Mouse (Mus musculus): ENCODE measurements around the gene Vti1a.

The Vti1a gene

GRCm38 (mm10) chr19:55585270-55586224, 269.5 kb downstream of the Vti1a start:
- no peak for DNase-seq (ENCODE audit: low spot score in 2 of 2)

DNA sequence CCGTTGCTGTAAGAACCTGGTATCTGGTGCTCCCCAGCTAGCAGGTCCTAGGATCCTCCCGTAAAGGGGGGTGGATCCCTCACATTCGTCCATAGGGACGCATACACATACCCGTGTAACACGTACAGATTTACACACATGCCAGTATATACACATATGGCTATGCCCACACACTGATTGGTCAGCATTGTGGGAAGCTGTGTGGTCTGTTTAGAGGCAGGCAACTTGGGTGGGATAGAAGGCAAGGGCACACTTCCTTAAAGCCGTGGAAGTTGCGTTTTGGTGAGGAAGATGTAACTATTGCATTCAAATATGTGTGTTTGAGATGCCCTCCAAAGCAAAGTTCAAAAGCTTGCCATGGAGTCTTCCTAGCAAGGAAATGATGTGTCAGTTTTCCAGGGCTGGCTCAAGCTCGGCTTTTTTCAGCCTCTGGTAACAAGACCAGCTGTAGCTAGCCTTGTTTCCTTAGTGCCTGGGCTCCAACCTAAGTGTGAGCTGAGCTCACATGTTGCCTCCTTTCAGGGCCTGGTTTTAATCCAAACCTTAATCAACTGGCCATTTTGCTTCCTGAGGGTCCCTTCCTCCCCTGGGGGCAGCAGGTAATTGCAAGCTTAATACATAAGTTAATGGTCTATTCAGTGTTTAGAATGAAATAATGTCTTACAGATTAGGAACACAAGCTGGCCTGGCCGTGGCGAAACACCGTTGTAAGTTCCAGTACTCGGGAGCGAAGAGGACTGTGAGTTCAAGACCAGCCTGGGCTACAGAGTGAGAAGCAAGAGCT, 271.7 kb downstream of the Vti1a start:
- no peak for DNase-seq (ENCODE audit: low spot score in 2 of 2)

GRCm38 (mm10) chr19:55588948-55589896, 273.1 kb downstream of the Vti1a start:
- no peak for DNase-seq (ENCODE audit: low spot score in 2 of 2)

GRCm38 (mm10) chr19:55592876-55593691, 277.0 kb downstream of the Vti1a start:
- no peak for DNase-seq (ENCODE audit: low spot score in 2 of 2)

DNA sequence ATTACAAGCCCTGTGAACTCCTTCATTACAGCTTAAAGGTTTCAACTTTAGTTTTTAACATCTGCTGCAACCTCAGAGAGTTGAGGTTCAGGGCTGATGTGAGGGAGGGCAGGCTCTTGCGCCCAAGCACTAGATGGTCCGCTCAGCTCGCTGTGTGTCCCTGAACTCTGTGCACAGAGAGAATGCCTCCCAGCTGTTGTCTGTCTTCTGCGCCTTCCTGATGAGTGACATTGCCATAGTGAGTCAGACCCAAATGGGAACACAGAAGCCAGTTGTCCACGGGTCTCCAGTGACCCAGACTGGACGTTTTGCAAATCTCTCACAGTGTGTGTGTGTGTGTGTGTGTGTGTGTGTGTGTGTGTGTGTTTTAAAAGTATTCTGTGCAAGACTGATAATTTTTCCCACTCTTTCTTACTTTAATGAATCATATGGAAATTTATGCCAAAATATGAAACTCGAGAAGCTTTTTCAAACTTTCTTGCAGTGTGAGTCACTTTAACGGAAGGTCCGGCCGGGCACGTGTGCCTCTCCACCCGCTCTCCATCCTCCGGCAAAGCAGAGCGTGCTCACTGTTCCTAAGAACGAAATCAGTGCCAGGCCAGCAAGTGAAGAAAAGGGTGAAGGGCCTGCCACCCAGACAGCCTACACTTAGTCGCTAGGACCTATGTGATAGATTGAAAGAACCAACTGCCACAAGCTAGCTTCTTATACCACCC, 277.8 kb downstream of the Vti1a start:
- DNase-seq (ENCODE audit: low spot score in 2 of 2), result no peak

DNA sequence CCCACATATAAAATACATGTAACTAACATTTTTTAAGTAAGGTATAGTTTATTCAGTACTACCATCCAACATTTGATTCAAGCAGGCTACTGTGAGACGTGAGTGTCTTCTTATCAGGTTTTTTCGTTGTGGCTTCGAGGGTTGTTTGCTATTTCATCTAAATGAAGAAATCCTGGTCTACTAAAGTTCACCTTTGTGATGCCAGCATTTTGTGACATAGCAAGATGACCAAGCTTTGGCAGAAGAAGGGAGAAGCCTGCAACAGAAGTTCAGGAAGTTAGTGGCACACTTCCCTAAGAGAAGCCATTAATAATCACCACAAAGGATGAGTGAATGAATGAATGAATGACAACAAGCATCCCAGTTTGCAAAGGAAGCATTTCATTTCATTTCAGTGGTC, 278.4 kb downstream of the Vti1a start:
- DNase-seq (ENCODE audit: low spot score in 2 of 2), result no peak

DNA sequence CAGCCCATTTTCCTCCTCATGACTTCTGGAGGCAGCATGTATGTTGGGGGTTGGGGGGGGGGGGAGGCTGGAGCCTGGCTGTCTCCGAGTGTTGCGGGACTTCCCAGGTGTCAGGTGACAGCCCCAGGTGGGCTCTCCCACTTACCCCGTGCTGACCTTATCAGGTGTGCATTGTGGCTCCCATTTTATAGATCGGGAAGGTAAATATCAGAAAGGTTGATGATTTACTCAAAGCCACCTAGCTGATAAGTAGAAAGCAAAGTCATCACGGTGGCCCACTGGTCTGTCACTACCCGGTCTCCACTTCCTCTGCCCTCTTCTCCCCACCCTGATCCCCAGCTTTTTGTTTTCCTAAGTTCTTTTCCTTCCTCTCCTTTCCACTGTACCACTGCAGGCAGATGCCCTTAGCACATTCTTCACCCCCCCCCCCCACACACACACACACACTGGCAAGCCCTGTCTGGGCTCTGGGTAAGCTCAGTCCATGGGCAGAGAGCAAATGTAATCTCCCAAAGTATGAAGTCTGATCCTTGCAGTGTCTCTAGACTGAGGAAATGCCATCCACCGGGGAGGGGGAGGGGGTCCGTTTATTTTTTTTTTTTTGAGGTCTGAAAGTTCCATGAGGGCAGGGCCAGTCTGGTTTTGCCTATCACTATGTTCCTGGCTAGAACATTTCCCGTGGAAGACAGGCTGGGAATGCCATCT, 280.0 kb downstream of the Vti1a start:
- DNase-seq (ENCODE audit: low spot score in 2 of 2), result no peak

DNA sequence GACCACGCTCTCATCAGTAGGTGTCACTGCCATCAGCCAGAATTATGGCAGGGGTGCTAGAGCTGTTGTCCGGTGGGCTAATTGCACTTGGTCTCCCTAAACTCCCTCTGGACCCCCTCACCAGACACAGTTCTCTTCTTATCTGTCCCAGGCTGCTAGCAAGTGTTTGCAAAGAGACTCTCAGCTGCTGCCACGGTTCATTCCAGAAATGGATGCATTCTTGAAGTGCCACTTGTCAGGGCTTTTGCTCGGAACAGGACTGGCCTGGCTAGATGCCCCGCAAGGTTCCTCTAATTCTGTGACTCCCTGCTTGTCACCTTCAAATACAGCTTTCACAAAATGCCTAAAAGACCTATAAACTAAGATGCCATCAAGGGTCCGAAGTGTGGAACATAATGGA, 280.7 kb downstream of the Vti1a start:
- DNase-seq (ENCODE audit: low spot score in 2 of 2), result no peak

- no peak for DNase-seq (ENCODE audit: low spot score in 2 of 2)
These were observed 281.2 kb downstream of the Vti1a start for GRCm38 (mm10) chr19:55597296-55597695.

GRCm38 (mm10) chr19:55597951-55598350, 281.9 kb downstream of the Vti1a start:
- no peak for DNase-seq (ENCODE audit: low spot score in 2 of 2)

- DNase-seq (ENCODE audit: low spot score in 2 of 2), result no peak
These were observed 283.0 kb downstream of the Vti1a start for GRCm38 (mm10) chr19:55599124-55599523.

DNA sequence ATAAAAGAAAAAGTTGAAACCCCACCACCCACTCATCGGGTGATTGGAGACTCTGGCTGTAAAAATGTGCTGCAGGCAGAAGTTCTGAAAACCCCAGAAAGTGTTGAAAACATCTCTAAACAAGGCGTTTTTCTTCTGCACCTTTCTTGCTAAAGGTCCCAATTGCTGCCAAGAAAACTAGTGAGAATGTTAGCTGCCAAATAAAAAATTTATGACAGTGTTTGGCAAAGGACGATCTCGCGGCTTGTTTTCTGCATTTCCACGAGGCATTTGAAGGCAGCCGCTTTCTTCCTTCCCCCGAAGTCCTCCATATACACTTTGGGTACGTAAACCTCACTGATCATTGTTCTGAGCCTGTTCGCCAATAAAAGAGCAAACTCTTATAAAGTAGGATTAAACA, 291.6 kb downstream of the Vti1a start:
- no peak for DNase-seq (ENCODE audit: low spot score in 2 of 2)

DNA sequence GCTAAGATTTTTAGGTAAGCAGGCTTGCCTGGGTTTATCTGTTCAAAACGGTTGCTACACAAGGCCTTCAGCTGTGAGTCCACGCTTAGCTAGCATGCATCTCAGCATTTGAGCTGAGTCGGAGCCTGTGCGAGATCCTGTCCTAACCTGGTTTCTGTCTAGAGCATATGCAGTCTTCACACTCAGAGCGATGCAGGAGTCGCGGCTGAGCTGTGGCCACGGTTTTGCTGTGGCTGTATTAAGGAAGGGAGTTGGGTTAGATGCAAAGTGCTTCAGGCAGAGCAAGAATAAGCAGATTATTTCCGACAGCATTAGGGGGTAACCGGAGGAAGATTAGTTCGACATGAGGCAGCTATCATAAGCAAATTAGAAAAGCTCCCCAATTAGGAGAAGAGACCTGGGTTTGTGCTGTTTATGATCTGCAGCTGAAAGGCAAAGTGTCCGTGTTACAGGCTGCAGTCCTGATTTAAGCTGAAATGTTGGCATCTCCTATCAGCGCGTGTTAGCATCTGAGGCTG, 292.8 kb downstream of the Vti1a start:
- no peak for DNase-seq (ENCODE audit: low spot score in 2 of 2)

GRCm38 (mm10) chr19:55609806-55610205, 293.7 kb downstream of the Vti1a start:
- DNase-seq (ENCODE audit: low spot score in 2 of 2), result no peak

DNA sequence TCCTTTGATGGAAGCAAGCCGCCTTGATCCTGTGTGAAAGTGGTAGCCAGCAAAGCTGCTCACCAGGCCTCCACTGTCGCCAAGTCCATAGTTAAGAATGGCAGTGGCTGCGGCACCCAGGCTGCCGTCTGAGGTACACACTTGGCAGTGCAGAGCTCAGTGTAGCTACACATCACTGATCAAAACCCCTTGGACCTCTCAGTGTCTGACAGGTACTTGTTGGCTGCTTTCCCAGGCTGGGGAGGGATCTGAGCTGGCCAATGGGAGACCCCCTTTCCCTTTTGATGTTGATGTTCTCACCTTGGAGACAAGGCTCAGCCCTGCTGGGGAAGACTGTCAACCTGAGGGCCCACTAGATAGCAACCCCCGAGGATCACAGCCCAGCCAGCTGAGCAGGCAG, 299.6 kb downstream of the Vti1a start:
- no peak for DNase-seq (ENCODE audit: low spot score in 2 of 2)

- no peak for DNase-seq (ENCODE audit: low spot score in 2 of 2)
These were observed 300.2 kb downstream of the Vti1a start for GRCm38 (mm10) chr19:55616276-55616675.

DNA sequence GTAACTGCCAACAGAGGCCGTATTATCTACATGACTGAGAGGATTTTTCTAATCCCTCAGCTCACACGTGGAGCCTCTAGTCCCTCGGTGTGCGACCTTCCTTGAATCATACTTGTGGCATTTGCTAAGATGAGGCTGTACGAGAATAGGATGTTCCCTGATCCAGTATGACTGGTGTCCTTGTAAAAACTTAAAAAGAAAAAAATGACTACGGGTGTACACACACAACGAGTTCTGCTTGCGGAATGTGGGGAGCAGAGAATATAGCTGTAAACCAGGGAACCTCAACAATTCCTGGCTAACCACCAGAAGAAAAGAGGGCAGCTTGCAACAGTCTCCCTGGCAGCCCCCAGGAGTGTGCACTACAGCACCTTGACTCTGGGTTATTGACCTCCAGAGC, 300.8 kb downstream of the Vti1a start:
- DNase-seq (ENCODE audit: low spot score in 2 of 2), result no peak

- DNase-seq (ENCODE audit: low spot score in 2 of 2), result no peak
These were observed 302.5 kb downstream of the Vti1a start for GRCm38 (mm10) chr19:55618546-55618945.

GRCm38 (mm10) chr19:55620411-55621008, 304.4 kb downstream of the Vti1a start:
- DNase-seq (ENCODE audit: low spot score in 2 of 2), result no peak
